Mouse (Mus musculus) induced T-regulatory cell, adult 2 months (primary cell): ENCODE measurements around the gene Atpaf1.

Source experiments
- DNase-seq: peaks from one replicate; pipeline ENCODE4 v3.0.0-alpha.2; 2012; ENCODE audit warnings: low read depth

Atpaf1 gene

DNA sequence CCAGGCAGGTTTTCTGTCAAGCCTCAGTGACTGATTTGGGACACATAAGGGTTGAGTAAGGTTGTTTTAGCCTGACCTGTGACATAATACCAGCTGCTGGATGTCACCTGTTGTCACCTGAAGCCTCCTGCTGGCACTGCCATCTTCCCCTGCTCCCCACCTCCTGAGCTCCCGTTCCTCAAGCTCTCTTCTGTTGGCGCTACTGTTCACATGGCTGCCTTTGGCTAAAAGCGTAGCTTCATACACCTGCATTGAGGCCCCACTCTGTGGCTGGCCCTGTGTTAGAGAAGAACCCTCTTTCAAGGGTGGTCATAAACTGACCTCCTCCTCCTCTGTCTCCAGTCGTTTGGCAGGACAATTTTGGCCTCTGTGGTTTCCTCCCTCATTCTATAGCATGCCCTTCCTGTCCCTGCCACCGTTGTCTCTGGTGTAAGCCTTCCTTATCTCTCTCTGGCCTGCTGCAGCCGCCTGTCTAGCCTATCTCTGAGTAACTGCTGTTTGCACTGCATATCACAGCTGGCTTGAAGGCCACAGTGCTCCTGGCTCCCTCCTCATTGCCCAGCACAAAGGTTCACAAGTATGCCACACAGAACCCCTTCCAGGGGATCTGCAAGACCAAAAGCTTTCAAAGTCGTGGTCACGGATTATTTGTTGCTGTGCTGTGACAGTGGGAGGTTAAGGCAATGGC is 64.5 kb downstream of the Atpaf1 start:
- no peak for DNase-seq

DNA sequence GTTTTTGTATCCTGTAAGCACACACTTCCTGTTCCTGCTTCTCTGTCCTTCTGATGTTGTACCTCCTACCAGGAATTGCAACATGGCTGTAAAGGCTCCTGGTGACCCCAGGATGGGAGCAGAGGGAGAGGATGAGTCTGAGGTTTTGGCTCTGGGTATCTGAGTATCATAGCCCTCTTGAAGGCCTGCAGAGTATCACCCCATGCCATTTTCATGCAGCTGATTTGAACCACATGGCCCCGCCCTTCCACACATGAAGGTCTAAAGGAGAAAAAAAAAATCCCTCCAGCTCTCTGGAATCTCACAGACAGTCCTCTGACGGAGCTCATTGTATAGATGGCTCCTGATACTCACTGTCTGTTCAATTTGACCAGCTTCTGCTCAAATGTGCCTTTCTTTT is 65.5 kb downstream of the Atpaf1 start:
- no peak for DNase-seq

DNA sequence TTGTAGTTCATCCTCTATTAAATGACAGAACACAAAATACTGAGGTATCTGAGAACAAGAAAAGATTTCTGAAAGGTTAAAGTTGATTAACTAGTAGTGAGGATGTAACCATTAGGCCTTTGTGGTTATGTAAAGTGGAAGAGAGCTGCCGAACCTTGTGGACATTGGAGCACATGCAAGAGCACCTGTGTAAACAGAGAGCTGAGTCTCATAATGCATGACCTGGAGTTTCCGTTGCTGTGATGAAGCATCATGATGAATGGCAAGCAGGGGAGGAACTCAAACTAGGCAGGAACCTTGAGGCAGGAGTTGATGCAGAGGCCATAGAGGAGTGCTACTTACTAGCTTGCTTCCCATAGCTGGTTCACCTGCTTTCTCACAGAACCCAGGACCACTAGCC is 66.0 kb downstream of the Atpaf1 start:
- no peak for DNase-seq

DNA sequence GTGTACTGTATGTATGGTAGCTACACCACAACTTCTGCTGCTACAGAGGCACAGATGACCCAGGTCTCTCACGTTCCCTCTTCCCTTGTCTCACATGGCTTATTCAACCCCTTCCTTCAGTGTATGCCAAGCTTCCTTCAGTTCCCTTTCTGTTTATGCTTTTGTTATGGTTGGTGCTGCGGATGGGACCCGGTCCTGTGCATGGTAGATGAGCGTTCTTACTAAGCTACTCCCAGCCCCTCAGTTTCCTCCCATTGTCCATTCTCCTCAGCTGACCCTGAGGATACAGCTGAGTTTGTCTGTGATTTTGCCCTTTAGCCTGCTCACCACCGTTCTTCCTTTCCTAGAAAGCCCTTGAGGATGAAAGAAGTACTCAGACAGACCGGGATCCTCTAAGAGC is 67.0 kb downstream of the Atpaf1 start:
- no peak for DNase-seq

DNA sequence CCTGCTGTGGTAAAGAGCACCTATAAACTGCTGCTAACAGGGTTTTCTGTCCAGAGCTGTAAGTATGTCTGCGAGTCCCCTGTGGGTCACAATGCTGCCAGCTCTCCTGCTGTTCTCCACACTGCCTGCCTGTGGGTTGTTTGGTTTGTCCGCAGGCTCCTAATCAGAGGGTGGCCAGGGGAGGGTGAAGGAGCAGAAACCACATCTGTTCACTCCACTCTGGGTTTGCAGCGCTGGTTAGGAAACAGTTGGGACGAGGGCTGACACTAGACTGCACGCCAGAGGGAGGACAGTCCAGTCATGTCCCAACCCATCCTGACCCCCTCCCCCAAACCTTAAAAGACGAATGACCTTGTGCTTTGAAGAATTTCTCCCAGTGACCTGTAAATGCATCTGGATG is 70.5 kb downstream of the Atpaf1 start:
- DNase-seq = no peak

DNA sequence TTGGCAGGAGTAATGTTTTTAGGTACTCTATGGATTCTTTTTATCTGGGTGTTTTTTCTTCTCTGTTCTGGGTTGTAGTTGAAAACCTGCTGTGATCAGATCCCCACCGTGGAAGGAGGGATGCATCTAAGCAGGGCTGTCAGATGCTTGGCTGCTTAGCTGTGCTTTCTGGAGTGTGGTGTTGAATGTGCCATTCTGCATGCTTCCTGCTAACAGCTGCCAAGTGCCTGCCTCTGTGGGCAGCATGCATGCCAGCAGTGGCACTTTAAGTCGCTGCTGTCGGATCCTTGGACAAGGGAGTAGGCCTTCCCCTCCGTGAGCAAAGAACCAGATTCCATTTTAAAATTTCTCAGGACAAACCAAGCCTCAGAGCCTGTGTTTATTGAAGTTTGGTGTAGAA is 71.0 kb downstream of the Atpaf1 start:
- DNase-seq = no peak

DNA sequence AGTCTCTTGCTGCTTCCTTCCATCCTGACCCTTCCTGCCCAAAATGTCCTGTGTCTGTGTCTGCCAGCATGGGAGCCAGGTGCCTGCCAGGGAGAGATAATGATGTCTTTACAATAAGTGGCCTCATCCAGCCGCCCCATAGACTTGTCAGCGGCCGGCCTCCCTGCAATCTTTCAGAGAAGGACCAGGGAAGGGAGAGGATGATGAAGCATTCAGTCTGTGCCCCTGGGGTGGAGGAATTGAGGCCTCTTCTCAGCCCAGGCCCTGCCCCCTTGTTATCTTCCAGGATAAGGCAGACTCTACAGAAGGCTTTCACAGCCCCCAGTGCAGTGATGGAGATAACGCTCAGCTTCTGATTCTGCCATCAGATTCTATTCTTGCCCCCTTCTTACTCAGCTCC is 71.7 kb downstream of the Atpaf1 start:
- DNase-seq = no peak

DNA sequence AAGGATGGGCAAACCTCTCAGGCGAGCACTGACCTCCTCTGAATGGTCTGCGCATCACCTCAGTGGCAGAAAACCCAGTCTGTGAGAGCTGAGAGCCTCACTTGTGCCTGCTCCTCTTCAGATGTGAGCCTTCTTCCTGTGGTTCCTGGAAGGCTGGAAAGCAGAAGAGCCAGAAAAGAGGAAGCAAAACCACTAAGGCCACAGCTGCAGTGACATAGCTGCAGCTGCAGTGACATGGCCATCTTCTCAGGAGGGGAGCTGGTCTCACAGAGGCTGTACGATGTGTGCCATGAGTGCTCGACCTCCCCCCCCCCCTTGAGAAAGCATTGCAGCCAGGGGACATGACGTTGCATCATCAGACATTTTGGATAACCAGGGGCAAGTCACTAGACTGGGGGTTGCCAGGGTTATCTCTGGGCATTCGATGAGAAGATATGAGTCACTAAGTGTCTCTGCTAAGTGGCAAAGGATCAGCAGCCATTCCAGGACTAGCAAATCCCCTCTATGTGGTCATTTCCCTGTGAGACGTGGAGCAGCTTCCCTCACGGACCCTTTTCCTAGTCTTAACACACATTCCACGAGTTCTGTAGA is 72.8 kb downstream of the Atpaf1 start:
- DNase-seq = no peak

DNA sequence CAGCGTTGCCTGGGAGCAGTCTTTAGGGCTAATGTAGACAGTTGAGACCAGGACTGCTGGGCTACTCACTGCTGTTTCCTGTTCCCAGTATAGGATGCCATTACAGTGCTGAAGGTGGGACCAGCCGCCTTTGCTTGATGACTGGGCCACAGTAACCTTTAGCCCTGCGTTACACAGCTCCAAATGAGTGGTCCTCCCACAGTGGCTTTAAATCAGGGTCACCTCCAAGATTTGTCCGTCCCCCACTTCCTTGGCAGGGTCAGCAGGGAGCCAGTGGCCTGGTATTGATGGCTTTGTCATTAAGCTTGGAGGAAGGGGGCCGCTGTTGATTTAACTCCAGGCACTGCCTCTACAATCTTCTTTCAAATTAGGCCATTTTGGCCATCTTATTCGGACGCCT is 78.7 kb downstream of the Atpaf1 start:
- no peak for DNase-seq

DNA sequence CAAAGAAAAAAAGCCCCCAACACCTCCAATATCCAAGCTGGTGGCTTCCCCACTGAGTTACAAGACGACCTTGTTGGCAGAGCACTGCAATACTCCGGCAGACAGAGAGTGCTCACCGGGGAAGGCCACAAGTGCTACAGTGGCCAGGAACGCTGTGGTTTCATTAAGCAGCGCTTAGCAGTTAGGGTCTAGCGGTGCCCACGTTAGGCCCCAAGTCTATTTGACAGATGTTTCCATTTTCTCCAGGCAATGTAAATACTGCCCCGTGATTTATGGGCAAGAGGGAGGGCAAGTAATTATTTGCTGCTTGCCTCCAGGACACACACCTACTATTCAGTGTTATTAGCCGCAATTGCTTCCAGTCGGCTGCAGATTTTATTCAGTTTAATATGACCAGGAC is 79.3 kb downstream of the Atpaf1 start:
- no peak for DNase-seq
